Mouse (Mus musculus): ENCODE results near the gene Napepld.

DNA sequence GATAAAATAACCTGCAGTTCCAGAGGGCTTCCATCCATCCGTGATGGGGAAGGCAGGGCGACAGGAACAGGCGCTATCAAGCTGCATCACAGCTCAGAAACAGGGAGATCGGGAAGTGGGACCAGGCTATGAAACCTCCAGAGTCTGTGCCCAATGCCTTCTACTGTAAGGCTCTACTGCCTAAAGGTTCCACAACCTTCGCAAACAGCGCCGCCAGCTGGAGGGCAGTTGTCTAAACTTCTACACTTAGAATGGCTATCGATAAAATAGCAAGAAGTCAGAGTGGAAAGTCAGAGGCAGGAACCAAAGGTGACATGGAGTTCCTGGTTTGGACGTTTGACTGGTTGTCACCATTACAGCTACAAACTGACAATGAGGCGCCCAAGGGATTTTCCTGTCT is 34.4 kb upstream of the Napepld start:
- TF ChIP-seq CTCF (IDR thresholded peaks at IDR 0.05; ENCODE audit: control insufficient read depth, insufficient read depth, insufficient read length) (peak; percentile 4), FOSL1 (IDR thresholded peaks at IDR 0.05; ENCODE audit: insufficient read depth, low read length, poor library complexity, severe bottlenecking) (no peak), CEBPB (IDR thresholded peaks at IDR 0.05; ENCODE audit: low read depth) (no peak)

Data from C2C12 (cell line).